Mouse (Mus musculus) forebrain, embryonic 14.5 days (tissue): Measurements from ENCODE around the gene Gpr183. TPM values are rescaled to one million over a fixed set of nuclear protein-coding genes. Genes with fewer than 3 reads are reported as not detected.

Source experiments
- ATAC-seq: fragments of 200-750 bp; cut with Nextera tagmentation; 2 replicates; pipeline ENCODE4 v1.8.0; 2017; ENCODE audit warnings: mild to moderate bottlenecking, moderate library complexity
- DNase-seq: peaks from one replicate; pipeline ENCODE4 v3.0.0-alpha.2; 2015; ENCODE audit warnings: low spot score
- H3K27ac ChIP-seq: fragments of 300-500 bp; sonication (generic); 2 replicates; pipeline ENCODE4 v1.5.1; 2014; ENCODE audit warnings: low read depth, mild to moderate bottlenecking, control low read depth, low read length, moderate library complexity
- H3K27me3 ChIP-seq: fragments of 300-500 bp; sonication (generic); replicated peaks from 2 replicates; pipeline ENCODE4 v1.6.1; 2014; ENCODE audit warnings: low read length, control low read depth, mixed read lengths; ENCODE audit not compliant: control insufficient read depth, insufficient read depth
- H3K36me3 ChIP-seq: fragments of 300-500 bp; sonication (generic); 2 replicates; pipeline ENCODE4 v1.6.1; 2014; ENCODE audit warnings: low read length, control low read depth; ENCODE audit not compliant: control insufficient read depth, insufficient read depth
- H3K4me1 ChIP-seq: fragments of 300-500 bp; sonication (generic); 2 replicates; pipeline ENCODE4 v1.6.1; 2014; ENCODE audit warnings: antibody characterized with exemption, low read length, control low read depth; ENCODE audit not compliant: control insufficient read depth, insufficient read depth
- H3K4me2 ChIP-seq: fragments of 300-500 bp; sonication (generic); 2 replicates; pipeline ENCODE4 v1.6.1; 2014; ENCODE audit warnings: mild to moderate bottlenecking, control low read depth, low read length
- H3K4me3 ChIP-seq: fragments of 300-500 bp; sonication (generic); 2 replicates; pipeline ENCODE4 v1.5.1; 2014; ENCODE audit warnings: low read depth, low read length, control low read depth
- H3K9ac ChIP-seq: fragments of 300-500 bp; sonication (generic); 2 replicates; pipeline ENCODE4 v1.6.1; 2014; ENCODE audit warnings: mild to moderate bottlenecking, low read length, control low read depth, moderate library complexity
- H3K9me3 ChIP-seq: fragments of 300-500 bp; sonication (generic); replicated peaks from 2 replicates; pipeline ENCODE4 v1.6.1; 2016; ENCODE audit warnings: low read length, control low read depth, mixed read lengths; ENCODE audit not compliant: control insufficient read depth
- WGBS: fragments of 180-500 bp; shearing (Covaris S2); extraction: QIAGEN DNeasy Blood & Tissue Kit; methylation state at CpG from one replicate; pipeline ENCODE4 v1.1.7; 2014; 5-methylcytosine and 5-hydroxymethylcytosine counted together
- polyA plus RNA-seq: library from polyadenylated mRNA; unstranded; fragments of >200 nt; fragmentation: Nextera tagmentation; extraction: Ambion mirVana; gene quantifications from 2 replicates; pipeline ENCODE4 v1.2.1, GENCODE M21; 2014

The Gpr183 gene
- polyA plus RNA-seq, 1 experiment from 2014 or later: 1.1 TPM

DNA sequence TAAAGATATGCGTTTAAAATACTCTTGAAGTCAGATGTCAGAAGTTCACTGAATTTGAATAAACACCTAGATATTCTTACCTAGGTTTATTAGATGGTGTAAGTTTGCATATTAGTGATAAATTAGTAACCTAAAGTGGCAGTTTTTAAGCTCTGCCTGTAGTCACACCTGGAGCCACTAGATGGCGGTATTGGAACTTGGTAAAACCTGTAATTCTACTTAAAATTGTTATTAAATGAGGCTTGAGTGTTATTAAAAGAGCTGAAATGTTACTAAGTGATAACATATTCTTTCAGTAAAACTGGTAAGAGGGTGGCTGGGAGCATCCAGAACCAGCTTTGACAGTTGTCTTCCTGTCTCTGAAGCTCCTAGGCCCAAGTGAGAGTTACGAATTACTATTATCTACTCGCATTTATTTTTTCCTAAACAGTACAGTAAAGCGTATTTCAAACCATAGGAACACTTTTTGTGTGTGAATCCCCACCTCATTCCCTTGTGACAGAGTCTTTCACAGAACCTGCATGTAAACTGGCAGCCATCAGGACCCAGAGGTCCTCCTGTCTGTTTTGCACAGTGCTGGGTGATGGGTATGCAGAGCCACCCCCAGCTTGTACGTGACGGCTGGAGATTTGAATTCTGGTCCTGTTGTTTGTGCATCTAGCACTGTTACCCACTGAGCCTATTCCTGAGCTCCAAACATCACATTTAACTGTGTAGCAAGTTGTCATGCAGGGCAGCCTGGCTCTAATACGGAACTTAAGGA is 36.4 kb downstream of the Gpr183 start:
- Histone ChIP-seq H3K4me1 (no peaks in the 10 kb centered on the region), H3K9ac (no peak overlapping the region), H3K4me3 (no peak overlapping the region), H3K9me3 (no peaks in the 10 kb centered on the region), H3K27me3 (no peaks in the 10 kb centered on the region), H3K36me3 (no peaks in the 10 kb centered on the region), H3K27ac (no peak overlapping the region), H3K4me2 (no peak overlapping the region)
- no peak for ATAC-seq
- 71% methylated on average over 8 of the region's 8 CpGs for WGBS
- peak; percentile 89 for DNase-seq

DNA sequence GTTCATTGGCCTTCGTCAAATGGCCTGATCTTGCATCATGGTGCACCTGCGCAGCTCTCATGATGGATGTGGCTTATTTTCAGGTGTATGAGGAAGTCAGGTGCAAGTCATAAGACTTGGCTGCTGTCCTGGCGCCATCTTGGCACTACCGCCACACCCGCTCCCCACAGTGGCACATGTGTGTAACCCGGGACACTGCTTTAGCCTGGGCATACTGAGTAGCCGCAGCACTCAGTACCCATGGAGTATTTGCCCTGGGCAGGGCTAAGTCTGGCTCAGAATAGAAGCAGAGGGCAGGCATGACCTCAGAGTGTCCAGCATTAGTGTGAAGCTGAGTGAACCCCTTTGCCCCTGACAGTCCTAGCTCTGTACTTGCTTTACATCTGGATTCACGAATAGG is 37.5 kb downstream of the Gpr183 start:
- WGBS: 93% methylated on average over 8 of the region's 8 CpGs
- ATAC-seq: no peak
- no peak overlapping the region for H3K9ac ChIP-seq
- H3K36me3 ChIP-seq: no peaks in the 10 kb centered on the region
- H3K4me1 ChIP-seq: no peaks in the 10 kb centered on the region
- no peaks in the 10 kb centered on the region for H3K9me3 ChIP-seq
- H3K4me3 ChIP-seq: no peak overlapping the region
- DNase-seq: no peak
- no peak overlapping the region for H3K27ac ChIP-seq
- H3K27me3 ChIP-seq: no peaks in the 10 kb centered on the region
- H3K4me2 ChIP-seq: no peak overlapping the region

DNA sequence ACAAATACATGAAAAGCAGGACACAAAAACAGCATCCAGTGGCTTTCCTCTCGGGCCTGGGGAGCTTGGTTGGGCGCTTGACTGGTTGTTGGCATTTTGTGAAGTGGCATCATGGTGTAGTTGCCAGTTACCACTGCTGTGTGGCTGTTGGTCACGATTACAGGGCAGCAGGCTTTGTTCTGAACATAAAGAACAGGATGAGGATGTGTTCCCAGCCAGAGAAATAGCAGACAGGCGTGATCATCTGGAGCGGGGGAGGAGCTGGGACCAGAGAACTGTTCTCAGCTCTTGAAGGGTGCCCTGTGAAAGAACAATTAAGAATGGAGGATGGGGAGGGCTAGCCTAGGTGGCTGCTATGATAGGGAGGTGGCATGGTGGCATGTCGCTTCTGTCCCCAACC is 38.1 kb downstream of the Gpr183 start:
- WGBS: 93% methylated on average over 6 of the region's 6 CpGs
- DNase-seq: no peak
- Histone ChIP-seq H3K9me3 (no peaks in the 10 kb centered on the region), H3K4me2 (no peak overlapping the region), H3K27ac (no peak overlapping the region), H3K27me3 (no peaks in the 10 kb centered on the region), H3K4me3 (no peak overlapping the region), H3K4me1 (no peaks in the 10 kb centered on the region), H3K36me3 (no peaks in the 10 kb centered on the region), H3K9ac (no peak overlapping the region)
- no peak for ATAC-seq

DNA sequence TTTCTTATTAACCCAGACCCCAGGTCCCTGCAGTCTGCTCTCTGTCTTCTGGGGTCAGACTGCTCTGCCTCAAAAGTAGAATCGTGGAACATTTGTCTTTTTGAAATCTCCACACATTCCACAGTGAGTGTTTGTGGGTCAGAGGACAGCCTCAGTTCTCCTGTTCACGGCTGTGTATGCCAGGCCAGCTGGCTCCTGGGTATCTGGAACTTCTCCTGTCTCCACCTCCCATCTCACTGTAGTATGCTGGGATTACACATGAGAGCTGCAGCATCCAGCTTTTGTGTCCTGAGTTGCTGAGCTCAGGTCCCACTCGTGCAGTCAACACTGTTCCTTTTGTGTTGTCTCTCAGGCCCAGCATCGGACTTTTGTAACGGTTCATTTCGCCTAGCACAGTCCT is 40.1 kb downstream of the Gpr183 start:
- no peak overlapping the region for H3K4me3 ChIP-seq
- no peaks in the 10 kb centered on the region for H3K9me3 ChIP-seq
- DNase-seq (no peak), ATAC-seq (no peak)
- H3K9ac ChIP-seq: no peak overlapping the region
- no peaks in the 10 kb centered on the region for H3K27me3 ChIP-seq
- no peak overlapping the region for H3K4me2 ChIP-seq
- H3K36me3 ChIP-seq: no peaks in the 10 kb centered on the region
- no peaks in the 10 kb centered on the region for H3K4me1 ChIP-seq
- WGBS: 79% methylated on average over 6 of the region's 6 CpGs
- no peak overlapping the region for H3K27ac ChIP-seq

DNA sequence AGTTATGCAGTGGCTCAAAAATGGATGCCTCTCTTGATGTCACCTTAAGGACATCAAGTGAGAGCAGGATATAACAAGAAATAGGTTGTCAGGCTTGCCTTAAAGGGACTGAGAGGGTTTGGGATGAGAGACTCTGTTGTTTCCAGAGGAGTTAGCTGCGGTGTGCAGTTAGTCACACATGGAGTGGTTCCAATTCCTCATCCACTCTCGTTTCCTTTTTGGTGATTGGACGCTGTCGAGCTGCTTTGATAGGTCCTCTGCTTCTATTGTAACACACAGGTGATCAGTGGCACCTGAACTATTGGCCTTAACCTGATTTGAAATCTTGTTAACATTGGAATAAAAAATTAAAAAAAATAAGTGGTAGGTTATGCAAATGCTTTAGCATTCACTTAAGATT is 42.3 kb downstream of the Gpr183 start:
- no peaks in the 10 kb centered on the region for H3K4me1 ChIP-seq

DNA sequence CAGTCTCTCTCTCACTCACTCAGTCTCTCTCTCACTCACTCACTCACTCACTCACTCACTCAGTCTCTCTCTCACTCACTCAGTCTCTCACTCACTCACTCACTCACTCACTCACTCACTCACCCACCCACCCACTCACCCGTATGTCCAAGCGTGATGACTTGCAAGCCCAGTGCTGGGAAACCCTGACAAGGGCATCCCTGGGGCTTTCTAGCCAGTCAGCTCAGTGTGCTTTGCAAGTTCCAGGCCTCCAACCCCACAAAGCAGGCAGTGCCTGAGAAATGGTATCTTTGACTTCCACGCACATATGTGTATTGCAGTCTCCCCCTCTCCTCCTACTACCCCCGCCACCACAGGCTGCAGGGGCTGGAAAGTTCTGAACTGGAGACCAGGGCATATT is 43.0 kb downstream of the Gpr183 start:
- H3K4me1 ChIP-seq: no peaks in the 10 kb centered on the region
- H3K9ac ChIP-seq: no peak overlapping the region
- 92% methylated on average over 4 of the region's 4 CpGs for WGBS
- DNase-seq (no peak), ATAC-seq (no peak)
- H3K4me2 ChIP-seq: no peak overlapping the region
- no peak overlapping the region for H3K27ac ChIP-seq
- no peaks in the 10 kb centered on the region for H3K9me3 ChIP-seq
- H3K36me3 ChIP-seq: 0 out of 2 replicates have a peak, but pooled peaks cover 4% of the 10 kb centered on the region
- H3K4me3 ChIP-seq: no peak overlapping the region
- H3K27me3 ChIP-seq: no peaks in the 10 kb centered on the region

More for the DNA sequence above, 42.3 kb downstream of the Gpr183 start:
- no peak for ATAC-seq
- no peak overlapping the region for H3K27ac ChIP-seq
- WGBS: 83% methylated on average over 4 of the region's 4 CpGs
- no peak overlapping the region for H3K9ac ChIP-seq
- no peak for DNase-seq
- H3K4me2 ChIP-seq: no peak overlapping the region
- H3K36me3 ChIP-seq: no peaks in the 10 kb centered on the region
- H3K4me3 ChIP-seq: no peak overlapping the region
- H3K27me3 ChIP-seq: no peaks in the 10 kb centered on the region
- H3K9me3 ChIP-seq: no peaks in the 10 kb centered on the region

DNA sequence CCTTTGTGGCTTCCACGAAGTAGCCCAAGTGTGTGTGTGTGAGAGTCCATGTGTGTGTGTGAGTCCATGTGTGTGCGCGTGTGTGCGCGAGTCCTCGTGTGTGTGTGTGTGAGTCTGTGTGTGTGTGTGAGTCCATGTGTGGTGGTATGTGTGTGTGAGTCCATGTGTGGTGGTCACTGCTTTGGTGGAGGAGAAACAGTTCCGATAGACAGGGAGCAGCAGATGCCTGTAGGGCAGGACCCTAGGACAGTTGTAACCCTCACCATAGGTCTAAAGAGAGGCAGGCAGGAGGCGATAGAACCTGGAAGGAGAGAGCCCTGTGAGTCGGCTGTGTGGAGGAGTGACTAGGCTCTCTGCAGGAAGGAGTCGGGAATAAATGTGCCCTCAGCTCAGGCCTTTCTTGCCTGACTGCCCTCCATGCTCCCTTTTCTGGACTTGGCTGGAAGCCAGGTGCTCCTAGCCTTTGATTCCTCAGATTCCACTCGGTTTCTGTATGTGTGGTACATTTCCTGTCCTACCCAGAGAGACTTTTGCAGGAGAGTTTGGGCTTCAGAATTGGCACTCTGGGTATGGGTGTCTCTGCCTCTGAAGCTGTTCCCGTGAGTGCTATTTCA is 44.4 kb downstream of the Gpr183 start:
- no peaks in the 10 kb centered on the region for H3K9me3 ChIP-seq
- no peak overlapping the region for H3K4me3 ChIP-seq
- ATAC-seq (no peak), DNase-seq (no peak)
- peaks cover 15% of the 10 kb centered on the region; the same call in 1 of the 2 replicates for H3K36me3 ChIP-seq
- no peak overlapping the region for H3K27ac ChIP-seq
- no peaks in the 10 kb centered on the region for H3K4me1 ChIP-seq
- whole genome bisulfite sequencing: 78% methylated on average over 12 of the region's 12 CpGs
- no peak overlapping the region for H3K4me2 ChIP-seq
- no peaks in the 10 kb centered on the region for H3K27me3 ChIP-seq
- H3K9ac ChIP-seq: no peak overlapping the region

DNA sequence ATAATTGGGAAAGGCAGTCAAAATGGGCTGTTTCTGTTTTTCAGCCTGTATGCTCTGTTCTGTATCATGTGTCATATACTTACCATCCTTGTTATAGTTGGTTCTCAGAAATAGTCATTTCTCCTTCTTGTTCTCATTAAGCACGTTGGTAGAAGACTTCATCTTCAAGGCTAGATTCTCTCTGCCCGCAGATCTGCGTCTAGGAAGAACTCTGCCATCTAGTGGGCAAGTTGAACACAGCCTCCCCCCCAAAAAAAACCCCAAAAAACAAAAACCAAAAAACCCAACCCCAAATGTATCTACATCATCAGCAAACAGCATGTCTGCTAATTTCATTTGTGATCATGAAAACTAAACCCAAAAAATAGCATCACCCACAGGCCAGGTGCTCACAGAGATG is 45.2 kb downstream of the Gpr183 start:
- Histone ChIP-seq H3K4me3 (no peak overlapping the region), H3K27me3 (no peaks in the 10 kb centered on the region), H3K4me1 (no peaks in the 10 kb centered on the region), H3K4me2 (no peak overlapping the region), H3K36me3 (peaks cover 15% of the 10 kb centered on the region; the same call in 1 of the 2 replicates), H3K9ac (no peak overlapping the region), H3K27ac (no peak overlapping the region), H3K9me3 (no peaks in the 10 kb centered on the region)
- DNase-seq: peak; percentile 45
- 40% methylated on average over 3 of the region's 3 CpGs for WGBS
- ATAC-seq: no peak

DNA sequence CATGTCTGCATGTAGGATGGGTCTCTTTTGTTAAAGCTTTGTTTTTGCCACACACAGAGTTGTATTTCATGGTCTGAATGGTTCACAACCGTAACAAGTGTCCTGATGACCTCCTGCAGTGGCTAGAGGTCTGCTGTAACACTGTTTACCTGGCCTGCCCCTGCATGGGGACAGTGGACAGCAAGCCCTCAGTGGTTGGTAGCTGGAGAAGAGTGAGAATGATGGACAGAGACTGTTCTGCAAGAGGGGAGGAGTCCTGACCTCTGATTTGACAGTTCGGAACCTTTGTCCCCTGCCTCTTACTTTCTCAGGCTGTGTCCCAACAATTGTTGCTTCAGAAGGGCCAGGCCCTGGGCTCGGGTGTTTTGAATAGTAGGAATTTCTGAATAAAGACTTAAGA is 46.7 kb downstream of the Gpr183 start:
- ATAC-seq (no peak), DNase-seq (no peak)
- Histone ChIP-seq H3K36me3 (peaks cover 17% of the 10 kb centered on the region; the same call in 1 of the 2 replicates), H3K9ac (no peak overlapping the region), H3K27me3 (no peaks in the 10 kb centered on the region), H3K4me3 (no peak overlapping the region), H3K4me2 (no peak overlapping the region), H3K27ac (no peak overlapping the region), H3K9me3 (no peaks in the 10 kb centered on the region), H3K4me1 (no peaks in the 10 kb centered on the region)
- WGBS: 71% methylated on average over 3 of the region's 3 CpGs
